Mouse (Mus musculus): ENCODE results near the gene Taf3. TPM values are rescaled to one million over a fixed set of nuclear protein-coding genes. Genes with fewer than 3 reads are reported as not detected.
A peak's percentile ranks its signal among the peaks of the same experiment; 100 is the strongest.

Gene Taf3
- total RNA-seq, 2 experiments from 2014 or later: 7.3 to 9.5 TPM

DNA sequence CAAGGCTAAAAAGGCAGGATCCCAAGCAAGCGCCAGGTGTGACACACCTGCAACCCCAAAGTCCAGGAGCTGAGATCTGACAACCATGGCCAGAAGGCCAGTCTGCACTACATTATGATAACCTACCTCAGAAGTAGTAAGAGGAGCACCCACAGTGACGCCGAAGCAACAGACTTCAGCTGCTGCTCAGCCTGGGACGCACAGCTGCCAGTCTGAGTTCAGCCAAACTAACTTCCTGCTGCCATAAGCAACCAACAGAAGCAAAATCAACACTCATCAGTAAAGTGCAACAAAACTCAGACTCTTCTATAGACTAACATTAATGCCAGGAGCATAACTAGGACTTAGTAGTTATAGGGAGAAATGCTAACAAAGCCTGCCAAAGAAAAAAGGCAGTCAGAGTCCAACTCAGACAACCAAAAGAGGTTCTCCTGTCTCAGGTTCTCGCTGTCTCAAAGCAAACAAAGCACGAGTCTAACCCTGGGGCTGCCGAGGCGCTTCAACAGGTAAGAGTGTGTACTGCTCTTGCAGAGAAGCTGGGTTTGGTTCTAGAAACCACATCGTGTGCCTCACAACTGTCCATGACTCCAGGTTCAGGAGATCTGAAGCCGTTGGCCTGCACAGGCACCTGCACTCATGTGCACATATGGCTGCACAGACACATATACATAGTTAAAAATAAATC is 33.3 kb downstream of the Taf3 start:
- intact Hi-C loops (cut with DNase I): loop anchor here (5.0 kb wide), 1 partner anchor 123 kb away; the partner anchor contains the start of gene Gata3
- no peak for DNase-seq

DNA sequence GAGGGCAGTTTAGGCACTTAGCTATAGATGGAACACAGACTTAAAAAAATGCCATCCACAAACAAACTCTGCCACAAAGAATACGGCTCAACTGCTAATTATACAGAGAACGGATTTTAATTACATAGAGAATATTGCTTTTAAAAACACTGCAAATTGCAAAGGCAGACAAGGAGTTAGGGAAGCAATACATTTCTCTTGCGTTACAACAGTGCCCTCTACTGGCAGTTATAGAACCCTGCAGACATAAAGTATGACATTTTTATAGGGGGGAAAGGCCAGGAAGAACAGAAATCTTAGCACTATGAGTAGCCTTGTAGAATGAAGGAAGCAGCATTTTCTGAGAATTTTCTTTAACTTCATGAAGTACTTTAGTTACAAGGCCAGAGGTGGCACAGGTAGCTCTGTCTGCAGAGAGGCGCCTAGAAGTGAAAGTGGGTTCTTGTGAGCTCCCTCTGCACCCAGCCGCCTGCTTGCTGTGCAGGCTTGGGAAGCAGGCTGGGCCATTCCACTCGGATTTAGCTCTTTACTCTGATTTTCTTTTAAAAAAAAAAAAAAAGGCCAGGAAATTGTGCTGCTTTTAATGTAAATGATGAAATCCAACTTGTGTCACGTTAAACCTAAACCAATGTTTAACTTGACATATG is 38.0 kb downstream of the Taf3 start:
- DNase-seq: peak in 1 of 2 experiments; percentile 51
- intact Hi-C loops (cut with DNase I): loop anchor here (2.0 to 5.0 kb wide), 2 partner anchors 118 to 1336 kb away; partner anchors contain the start of gene Gata3

DNA sequence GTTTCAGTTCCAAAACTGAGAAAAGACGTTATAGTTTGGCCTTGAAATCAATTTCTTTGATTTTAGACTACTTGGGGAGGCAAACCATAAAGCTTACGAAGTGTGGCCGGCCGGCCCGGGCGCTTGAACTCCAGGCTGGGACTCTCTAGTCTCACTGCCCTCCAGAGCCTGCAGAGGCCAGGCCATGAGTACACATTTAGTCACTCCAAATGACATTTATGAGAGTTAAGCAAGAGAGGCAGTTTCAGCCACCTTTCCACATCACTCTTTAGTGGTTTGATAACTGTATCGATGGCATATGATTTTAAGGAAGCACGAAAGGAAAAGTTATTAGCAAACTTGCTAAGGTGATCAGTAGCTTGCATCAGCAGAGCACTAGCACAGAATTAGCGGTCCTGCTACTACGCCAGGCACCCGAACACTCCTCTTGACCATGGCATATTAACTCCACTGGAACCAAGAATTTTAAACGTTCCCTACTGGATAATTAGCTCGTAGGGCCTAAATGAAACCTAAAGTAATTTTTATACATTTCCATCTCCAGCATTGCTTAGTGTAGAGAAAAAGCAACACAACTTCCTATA is 38.6 kb downstream of the Taf3 start:
- no peak for DNase-seq
- intact Hi-C loops (cut with DNase I): loop anchor here (2.0 to 5.0 kb wide), 3 partner anchors 117 to 1335 kb away; partner anchors contain the start of gene Gata3

DNA sequence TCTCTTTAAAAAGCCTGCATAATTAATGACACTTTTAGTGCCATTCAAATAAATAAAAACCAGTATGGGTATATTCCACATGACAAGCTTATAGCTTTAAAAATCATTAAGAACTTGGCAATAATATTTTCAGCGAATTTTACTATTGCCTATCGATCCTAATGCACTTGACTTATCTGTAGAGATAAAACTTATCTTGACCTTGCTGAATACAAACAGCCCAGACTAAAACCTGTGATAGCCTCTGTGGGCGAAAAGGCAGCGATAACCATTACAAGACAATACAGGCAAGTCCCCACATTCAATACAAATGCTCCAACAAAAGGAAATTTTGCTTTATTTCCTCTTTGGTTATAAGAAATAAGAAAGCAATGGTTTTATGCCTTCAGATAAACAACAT is 39.8 kb downstream of the Taf3 start:
- no peak for DNase-seq
- intact Hi-C loops (cut with DNase I): loop anchor here (2.0 kb wide), 1 partner anchor 1254 kb away; no protein-coding TSS in a partner anchor

DNA sequence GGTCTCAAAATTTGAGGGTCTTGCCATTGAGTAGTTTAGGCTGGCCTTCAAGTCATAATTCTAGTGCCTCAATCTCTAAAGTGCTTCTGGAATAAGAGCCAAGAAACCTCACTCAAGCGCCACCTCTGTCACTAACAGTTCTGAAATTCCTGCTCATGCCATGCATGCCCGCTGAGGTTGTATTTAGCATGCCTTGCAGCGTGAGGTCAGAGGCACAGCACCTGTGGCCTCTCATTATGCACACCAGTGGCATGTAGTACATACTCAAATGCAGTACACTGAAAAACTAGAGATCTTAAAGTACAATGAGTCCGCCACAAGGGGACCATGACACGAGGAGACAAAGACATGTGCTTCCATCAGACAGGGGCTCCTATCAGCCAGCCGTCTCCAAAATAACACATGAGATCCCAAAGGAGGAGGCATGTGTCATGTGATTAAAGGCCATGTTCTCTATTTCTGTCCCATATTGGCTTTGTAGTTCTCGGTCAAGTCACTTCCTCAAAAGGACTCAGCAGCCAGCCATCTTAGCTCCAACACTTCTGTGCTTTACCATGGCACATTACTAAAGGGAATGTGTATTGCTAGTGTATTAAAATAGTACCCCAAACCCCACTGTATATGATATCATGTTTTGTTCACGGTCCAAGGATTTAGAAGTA is 43.3 kb downstream of the Taf3 start:
- intact Hi-C loops (cut with DNase I): no loop called here
- no peak for DNase-seq

DNA sequence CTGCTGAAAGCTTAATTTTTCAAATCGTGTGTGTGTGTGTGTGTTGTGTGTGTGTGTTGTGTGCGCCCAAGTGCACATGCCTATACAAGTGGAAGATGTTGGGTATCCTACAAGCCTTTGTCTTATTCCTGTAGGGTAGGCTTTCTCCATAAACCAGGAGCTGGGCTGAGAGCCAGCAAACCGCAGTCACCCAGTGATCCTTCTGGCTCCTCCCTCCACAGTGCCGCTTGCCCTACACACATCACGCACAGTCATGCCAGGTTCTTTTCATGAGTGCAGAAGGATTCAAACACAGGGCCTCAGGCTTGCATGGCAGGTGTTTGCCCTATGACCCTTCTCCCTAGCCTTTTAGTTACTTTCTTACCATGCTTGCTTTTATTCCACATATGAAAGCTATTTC is 45.0 kb downstream of the Taf3 start:
- peak in 1 of 2 experiments; percentile 18 for DNase-seq
- intact Hi-C loops (cut with DNase I): no loop called here

DNA sequence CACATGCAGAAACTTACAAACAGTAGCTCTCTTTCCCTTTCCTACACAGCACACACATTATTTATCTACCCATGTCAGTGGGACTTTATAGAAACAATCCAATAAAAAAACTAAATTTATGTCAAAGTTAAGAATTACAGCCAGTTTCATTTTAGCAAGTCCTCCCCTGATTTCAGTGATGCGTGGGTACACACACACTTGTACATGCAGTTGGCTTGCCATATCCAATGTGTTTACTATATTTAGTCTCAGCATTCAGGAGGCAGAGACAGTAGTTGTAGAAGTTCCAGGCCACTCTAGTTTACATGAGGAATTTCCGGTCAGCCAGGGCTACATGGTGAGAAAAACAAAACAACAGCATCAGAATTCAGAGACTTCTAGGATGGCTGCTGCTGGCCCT is 46.8 kb downstream of the Taf3 start:
- intact Hi-C loops (cut with DNase I): no loop called here
- DNase-seq: no peak

DNA sequence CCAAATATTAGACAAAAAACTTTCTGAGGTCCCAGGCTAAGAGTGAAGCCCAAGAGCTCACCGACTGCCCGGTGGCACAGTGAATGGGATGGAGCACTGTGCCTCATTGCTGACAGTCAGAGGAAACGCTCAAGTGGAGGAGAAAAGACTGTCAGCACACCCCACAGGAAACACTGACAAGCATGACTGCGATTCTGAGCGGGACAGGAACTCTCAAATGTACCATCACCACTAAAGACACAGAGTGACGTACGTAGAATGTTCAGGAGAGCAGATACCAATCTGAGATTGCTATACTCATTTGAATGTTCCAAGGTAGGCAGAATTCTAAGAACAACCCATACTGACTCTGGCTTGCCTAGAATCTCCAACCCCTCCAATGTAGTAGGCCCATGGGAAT is 50.9 kb downstream of the Taf3 start:
- DNase-seq: no peak
- intact Hi-C loops (cut with DNase I): no loop called here

DNA sequence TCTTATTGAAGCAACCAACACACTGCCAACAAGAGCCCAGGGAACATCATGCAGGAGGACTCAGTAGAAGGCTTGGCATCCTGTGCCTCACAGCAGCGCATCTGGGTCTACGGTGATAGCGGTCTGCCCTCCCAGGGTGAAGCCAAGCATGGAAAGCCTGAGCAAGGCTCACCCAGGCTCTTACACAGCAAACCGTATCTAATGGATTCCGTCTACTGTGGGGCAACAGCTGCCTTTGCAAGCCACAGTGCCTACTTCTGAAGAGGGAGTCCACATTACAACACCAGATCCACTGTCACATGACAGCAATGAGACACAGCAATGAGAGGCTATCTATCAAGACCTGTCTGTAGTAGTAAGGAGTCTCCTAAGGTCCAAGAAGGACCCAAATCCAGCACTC is 52.3 kb downstream of the Taf3 start:
- intact Hi-C loops (cut with DNase I): no loop called here
- DNase-seq: no peak

DNA sequence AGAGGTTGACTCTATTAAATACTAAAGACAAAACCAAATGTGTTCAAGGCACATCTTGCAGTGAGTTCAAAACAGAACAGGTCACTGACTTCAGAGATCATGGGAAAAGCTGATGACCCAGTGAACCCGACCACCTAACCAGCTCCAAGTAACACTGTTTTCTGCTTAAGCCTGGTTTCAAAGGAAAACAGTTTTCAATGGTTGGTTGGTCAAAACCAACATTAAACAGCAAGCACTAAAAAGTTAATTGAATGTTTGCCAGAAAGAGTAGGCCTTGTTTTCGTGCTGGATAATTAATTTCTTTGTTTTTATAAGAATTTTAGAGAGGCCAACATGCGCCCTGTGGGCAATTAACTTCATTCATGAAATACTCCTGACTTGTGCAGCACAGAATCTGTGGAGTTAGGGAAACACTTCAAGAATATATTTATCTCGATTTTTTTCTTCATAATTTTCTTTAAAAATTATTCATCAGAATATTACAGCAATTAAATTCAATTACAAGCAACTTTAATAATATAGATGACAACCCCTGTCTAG is 57.6 kb downstream of the Taf3 start:
- DNase-seq: no peak
- intact Hi-C loops (cut with DNase I): no loop called here

DNA sequence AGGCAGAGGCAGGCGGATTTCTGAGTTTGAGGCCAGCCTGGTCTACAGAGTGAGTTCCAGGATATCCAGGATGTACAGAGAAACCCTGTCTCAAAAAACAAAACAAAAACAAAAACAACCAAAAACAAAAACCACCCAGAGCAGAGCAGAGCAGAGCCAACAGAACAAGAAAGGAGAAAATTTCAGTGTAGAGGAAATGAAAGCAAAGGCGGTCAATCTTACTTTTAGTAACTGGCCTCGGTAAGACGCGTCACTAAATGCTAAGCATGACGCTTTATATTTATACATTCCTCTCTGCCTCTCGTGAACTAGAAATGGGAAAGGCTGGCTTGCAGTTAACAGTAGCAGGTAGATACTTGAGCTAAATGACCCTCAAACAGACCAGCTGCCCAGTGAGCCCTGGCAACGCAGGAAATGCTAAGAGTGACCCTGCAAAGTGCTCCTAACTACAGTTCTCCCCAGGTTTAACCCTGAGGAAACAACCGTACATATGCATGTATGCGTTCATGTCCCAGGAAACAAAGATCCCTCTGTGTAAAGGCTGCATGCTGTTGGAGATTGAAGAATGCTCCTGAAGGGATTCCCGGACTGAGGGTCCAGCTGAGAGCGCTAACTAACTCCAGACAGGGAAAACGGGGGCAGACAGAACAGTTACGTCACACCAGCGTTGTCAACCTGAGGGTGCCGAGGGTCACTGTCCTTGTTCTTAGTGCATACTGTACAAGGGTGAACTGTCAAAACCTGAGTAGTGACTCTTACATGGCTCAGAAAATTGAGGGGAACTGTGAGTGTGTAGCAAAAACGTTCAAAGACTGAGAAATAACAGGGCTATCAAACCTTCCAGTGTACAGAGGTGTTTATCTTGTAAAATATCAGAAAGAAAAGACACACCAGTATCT is 58.5 kb downstream of the Taf3 start:
- no peak for DNase-seq
- intact Hi-C loops (cut with DNase I): no loop called here

DNA sequence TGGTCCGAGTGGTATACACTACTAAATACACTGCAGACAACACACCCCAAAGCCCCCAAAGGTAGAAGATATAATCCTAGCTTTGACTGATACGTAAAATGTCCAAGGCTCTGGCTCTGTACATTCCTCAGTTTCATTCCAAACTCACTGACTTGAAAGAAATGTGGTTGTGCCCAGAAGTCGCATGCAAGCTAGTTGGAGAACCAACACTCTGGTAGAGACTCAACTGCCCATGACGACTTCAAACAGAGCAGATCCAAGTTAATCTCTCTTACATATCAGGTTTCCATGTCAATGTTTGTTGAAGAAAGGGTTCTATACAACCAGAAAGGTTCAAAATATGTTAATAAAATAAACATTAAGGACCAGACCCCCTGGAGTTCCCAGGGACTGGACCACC is 60.1 kb downstream of the Taf3 start:
- intact Hi-C loops (cut with DNase I): no loop called here
- no peak for DNase-seq

DNA sequence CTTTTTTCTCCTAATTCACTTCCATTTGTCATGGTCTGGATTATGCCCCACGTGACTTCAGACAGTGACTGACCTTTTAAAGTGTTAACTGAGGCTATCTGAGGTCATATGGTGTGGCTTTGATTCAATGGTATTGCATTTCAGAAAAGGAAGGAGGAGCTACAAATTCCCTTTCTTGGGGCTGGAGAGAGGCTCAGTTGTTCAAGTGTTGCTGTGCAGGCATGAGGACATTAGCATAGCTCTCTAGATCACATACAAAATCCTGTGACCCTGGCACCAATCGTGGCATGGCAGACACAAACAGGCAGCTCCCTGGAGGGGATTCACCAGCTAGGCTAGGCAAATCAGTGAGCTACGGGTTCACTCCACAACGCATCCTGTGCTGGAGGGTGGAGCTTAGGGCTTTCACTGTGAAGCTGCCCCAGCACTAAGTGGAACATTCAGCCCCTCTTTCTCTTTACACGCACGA is 62.4 kb downstream of the Taf3 start:
- intact Hi-C loops (cut with DNase I): no loop called here
- peak in 1 of 2 experiments; percentile 26 for DNase-seq

DNA sequence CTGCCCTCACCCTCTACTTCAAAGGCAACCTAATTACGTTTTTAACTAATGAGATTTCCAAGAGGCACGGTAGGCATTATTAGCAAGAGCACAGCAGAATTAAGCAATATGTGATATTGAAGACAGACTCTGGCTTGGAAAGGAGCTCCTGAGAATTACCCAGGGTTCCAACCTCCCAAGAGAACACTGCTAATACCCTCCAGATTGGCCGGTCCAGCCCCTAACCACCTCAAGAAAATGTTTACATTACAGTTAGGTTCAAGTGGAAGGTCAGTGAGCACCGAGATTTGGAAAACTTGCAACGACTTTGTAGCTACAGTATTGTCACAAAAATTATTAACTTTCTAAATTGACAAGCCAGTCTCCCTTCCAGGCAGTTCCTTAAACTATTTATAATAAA is 66.0 kb downstream of the Taf3 start:
- intact Hi-C loops (cut with DNase I): no loop called here
- no peak for DNase-seq

DNA sequence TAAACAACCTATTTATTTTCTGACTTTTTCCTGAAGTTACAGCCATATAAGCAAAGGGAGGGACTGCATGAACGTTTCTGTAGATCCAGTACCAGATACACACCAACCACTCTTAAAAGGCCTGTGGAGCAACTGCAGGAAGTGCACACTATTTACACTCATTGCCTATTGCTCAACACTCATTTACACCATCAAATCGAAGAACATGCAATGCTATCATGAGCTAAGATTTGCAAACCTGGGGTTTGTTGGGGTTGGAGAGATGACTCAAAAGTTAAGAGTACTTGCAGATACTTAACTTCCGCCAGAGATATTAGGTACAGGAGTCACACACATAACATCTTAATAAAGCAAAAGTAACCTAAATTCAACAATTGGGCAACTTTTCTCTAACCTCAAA is 76.5 kb downstream of the Taf3 start:
- no peak for DNase-seq
- intact Hi-C loops (cut with DNase I): no loop called here

DNA sequence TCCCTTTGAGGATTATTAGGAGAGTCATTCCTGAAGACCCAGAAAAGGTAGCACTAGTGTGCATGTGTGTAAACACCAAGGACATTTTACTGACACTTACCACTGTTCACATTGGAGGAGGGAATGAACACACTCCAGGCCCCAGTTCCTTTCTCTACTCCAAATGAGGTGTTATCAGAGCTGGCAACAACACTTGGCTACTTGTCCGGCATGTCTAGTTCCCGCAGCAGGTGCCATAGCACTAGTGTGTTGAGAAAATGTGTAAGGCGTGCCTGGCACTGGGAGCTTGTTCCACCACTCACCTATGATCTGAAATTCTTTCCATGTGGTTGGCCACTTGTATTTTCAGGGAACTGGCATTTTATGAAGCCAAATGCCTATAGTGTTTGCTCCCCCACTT is 77.8 kb downstream of the Taf3 start:
- intact Hi-C loops (cut with DNase I): no loop called here
- peak; percentile 23 to 59 for DNase-seq

DNA sequence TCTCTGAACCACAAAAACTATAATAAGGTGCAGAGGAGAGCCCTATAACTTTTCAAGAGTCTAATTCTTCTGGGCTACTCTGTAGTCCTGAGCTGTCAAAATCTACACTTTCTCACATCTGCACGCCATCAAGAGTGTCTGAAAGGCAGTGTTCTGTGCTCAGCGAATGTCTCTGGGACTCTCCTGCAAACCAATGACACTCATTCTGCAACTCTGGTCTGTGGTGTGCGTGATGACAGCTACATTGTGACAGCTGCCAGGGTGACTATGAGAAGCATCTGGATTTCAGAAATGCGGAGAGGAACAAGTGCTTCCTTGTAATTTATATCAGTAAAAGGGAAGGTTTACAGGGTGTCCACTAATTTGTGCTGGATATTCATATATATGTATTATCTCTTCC is 78.2 kb downstream of the Taf3 start:
- peak in 1 of 2 experiments; percentile 40 for DNase-seq

DNA sequence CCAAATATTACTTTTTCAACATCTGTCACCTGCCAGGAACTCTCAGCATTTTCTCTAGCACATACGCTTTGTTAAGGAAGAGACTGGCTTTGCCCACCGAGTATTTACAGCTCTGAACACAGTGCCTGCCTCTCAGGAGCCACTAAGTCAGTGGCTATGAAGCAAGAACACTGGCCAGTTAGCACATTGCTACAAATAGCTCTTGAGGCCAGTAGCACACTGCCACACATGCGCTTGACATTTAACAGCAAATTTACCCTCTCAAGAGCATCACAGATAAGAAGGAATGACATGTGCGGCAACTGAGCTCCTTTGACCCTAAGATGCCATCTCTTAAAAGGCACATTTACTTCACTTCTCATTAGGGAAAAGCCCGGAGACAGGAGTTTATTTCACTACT is 78.7 kb downstream of the Taf3 start:
- intact Hi-C loops (cut with DNase I): no loop called here
- DNase-seq: no peak

More for the DNA sequence above, 78.2 kb downstream of the Taf3 start:
- intact Hi-C loops (cut with DNase I): no loop called here

DNA sequence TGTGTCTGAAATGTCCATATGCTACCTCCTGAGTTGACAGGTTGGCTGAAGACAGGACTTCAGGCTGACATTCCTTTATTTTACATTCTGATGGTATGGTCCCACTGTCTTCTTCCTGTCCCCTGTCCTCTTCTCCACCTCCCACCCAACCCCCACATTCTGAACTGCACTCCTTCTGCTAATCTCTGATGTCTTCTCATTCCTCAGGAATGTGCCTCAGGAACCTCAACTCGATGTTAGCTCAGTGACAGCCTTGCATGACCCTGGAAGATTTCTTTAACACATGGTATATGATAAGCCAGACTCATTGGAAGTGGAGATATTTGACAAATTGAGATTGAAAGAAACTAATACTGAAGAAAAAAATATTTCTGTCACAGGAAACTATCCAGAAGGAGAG is 81.8 kb downstream of the Taf3 start:
- DNase-seq: no peak
- intact Hi-C loops (cut with DNase I): no loop called here

DNA sequence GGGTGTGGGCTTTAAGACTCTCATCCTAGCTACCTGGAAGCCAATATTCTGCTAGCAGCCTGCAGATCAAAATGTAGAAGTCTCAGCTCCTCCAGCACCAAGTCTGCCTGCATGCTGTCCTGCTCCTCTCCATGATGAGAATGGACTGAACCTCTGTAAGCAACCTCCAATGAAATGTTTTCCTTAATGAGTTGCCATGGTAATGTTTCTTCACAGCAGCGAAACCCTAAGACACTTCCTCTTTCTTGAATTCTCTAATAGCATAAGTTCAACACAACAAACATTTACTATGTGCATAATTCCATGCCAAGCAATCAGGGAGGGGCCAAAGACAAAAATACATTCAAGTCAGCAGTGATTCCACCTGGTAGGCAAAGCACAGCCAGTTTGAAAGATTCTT is 82.8 kb downstream of the Taf3 start:
- intact Hi-C loops (cut with DNase I): no loop called here

More for the DNA sequence above, 82.8 kb downstream of the Taf3 start:
- no peak for DNase-seq

Measured in heart, postnatal 14 days (tissue).